Mouse (Mus musculus) gastrocnemius, adult 18-20 months (tissue): ENCODE data around the gene Pgm2. TPM values are rescaled to one million over a fixed set of nuclear protein-coding genes. Genes with fewer than 3 reads are reported as not detected.

Source experiments
- DNase-seq: peaks from one replicate; pipeline ENCODE4 v3.0.0; 2021; ENCODE audit warnings: low spot score
- total RNA-seq, 2 experiments: library from RNA; stranded (reverse); gene quantifications; 2 replicates each; pipeline ENCODE4 v1.2.3; 2021

Pgm2 gene
- total RNA-seq, 2 experiments from 2014 or later, result 1.5 to 2.3 TPM

GRCm38 (mm10) chr5:64140202-64140601 is 47.5 kb downstream of the Pgm2 start:
- DNase-seq, result no peak

DNA sequence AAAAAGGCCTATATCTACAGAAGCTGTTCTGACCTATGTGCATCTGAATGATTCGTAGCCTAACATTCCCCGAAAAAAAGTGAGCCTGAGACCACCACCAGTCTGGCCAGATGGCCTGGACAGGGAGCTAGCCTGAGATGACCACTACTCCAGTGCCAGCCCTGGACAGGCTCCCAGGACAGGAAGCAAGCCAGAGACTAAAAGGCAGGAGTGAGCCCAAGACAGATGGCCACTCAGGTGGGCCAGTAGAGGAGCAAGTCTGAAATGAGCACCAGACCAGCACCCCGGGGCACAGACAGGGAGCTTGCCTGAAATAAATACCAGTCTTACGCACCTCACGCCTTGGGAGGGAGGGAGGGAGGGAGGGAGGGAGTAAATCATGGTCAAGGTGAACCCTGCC is 51.6 kb downstream of the Pgm2 start:
- DNase-seq, result no peak

DNA sequence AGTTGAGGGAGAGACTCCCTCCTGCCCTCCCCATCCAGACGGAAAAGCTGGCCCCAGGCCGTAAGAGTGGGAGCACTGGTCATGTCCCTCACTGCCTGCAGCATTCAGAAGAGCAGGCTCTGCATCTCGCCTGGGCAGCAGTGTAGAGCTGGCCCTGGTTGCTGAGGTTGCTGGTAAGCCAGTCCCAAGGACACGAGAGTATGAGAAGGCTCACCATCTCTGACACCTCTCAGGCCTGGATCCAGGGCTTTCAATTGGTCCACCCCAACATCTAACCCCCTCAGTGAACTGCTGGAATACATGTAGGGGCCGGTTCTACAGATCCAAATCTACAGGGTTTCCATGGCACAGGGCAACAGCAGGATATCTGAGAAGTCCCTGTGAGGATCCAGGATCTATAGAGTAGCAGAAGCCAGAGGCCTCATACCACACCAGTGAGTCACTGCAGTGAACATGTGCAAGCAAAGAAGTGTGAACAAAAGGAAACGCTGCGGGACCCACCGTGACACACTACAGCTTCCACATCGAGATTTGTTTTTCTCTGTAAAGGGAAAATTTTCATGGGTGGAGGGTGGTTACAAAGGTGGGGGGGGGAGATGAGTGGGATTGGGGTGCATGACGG is 53.7 kb downstream of the Pgm2 start:
- no peak for DNase-seq

DNA sequence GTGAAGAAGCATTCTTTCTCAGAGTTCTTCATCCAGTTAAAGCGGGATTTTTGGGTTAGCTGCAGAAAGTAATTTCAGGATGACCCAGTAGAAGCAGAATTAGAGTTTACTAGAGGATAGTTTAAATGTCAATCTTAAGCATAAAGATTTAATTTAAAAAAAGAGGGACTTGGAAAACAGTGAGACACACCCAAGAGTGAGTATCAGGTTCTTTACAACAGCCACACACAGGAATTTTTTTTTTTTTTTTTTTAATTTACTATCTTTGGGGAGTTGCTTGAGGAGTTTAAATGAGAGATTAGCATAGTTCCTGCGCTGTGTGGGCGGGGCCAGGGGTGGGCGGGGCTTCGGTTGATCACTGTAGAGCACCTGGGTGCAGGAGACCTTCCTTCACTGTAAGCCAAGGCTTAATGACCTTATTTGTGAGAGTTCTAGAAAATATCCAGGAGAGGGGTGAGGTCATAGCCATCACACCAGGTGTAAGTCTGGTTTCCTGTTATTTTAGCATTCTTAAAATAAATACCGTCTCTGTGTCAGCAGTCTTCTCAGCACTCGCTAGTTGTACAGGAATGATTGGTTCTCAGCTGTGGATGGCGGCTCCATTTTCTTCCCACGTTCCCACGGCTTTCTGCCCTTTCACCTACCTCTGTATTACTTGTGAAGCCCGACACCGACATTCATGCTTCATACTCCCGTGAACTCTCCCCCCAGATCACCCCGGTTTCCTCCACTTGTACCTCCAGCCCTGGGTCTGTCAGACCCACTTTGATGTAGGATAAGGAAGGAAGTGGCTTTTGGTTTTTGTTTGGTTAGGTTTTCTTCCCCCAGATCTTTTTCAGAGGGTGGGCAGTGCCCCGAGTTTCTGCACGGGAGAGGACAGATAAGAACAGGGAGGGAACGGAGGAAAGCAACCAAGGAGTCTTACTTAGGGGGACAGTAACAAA is 56.7 kb downstream of the Pgm2 start:
- no peak for DNase-seq

GRCm38 (mm10) chr5:64153319-64153718 is 60.6 kb downstream of the Pgm2 start:
- no peak for DNase-seq

DNA sequence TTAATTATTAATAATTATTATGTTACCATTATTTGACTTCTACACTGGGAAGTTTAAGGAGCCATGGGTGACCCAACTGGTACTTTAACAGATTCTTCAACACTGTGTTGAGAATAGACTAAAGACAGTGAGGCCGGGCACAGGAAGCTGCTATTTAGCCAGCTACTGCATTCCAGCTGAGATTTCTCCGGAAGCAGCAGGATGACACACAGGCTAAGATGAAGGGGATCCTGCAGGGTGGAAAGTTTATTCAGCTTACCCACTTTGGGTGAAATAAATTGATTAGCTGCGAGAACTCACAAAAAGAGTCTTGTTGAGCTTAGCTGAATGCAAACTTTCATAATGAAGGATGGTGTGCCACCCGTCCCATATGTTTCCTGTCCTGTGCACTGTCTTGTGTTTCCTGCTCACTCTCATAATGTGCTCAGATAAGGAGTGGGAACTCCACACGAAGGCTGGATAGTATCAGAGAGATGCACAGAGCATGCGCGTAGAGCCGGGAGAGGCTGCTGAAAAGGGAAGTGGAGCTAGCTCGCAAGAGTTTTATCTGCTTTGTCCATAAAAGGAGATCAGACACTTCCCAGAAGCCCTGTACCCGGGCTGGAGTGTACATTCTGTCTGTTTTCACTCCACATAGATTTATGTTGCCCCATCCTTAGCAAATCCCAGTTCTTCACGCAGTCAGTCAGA is 63.3 kb downstream of the Pgm2 start, which contains the start of gene Tbc1d1:
TSS of gene Tbc1d1 (plus strand) at position 445 of the 690 bp plus-strand sequence.
- peak; percentile 39 for DNase-seq

GRCm38 (mm10) chr5:64156579-64156978 is 63.8 kb downstream of the Pgm2 start:
- no peak for DNase-seq

GRCm38 (mm10) chr5:64157926-64158325 is 65.2 kb downstream of the Pgm2 start:
- DNase-seq, result no peak

- DNase-seq, result no peak
Observed at GRCm38 (mm10) chr5:64158501-64158900, 65.8 kb downstream of the Pgm2 start.

DNA sequence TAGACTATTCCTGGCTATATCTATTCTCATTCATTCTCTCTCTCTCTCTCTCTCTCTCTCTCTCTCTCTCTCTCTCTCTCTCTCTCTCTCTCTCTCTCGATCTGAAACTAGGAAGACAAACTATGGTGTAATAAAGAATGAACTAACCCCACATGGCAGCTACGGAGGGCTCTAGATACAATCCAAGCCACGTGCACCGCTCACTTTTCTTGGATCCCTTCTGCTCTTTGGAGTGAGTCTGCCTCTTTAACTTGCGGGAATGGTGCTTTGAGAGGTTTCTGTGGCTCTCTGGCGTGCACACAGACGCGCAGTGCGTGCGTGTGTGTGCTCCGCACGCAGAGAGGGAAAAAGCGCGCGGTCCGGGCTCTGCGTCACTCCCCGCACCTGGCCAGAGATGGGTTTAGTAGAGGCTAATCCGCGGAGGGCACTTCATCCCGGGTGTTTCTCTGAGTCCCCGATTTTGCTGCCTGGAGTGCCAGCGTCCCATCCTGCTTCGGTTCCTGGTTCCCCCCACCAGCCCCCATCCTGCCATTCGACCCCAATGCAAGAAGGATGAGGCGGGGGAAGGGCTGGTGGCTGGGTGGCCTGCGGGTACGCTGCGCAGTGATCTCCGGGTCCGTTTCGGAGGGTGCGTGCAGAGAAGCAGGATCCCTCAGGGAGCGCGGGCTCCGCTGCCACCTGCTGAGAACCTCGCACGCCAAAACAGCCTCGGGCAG is 66.5 kb downstream of the Pgm2 start:
- no peak for DNase-seq

- peak; percentile 79 for DNase-seq
Observed at GRCm38 (mm10) chr5:64159781-64160704, 67.3 kb downstream of the Pgm2 start.

DNA sequence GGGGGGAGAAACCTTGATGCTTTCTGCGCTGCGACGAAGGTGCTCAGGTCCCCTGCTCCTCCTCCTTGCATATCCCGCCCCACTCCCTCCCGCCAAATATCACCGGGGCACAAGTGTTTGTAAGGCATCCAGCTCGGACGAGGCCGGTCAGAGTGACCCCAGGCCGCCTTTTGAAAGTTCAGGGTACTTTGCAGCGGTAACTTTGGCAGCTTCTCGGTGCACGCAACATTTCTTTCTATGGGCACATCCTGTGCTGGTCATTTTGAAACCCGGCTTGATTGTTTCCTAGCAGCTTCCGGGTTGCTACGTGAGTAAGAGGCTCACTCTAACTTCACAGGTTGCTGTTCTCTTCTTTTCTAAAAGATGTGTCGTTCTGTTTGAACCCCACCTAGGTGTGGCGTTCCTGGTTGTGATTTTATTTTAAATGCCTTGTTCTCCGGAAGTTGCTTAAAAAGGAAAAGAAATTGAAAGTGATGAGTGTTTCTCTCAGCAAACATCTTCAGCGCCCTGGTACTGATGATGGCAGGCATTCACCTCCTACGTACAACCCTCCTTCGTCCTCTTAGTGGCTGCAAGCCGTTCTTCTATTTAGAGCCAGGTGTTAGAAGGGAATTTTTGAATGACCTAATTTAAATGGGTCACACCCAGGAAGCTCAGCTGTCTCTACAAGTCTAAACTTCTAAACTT is 68.1 kb downstream of the Pgm2 start:
- DNase-seq, result peak; percentile 29

DNA sequence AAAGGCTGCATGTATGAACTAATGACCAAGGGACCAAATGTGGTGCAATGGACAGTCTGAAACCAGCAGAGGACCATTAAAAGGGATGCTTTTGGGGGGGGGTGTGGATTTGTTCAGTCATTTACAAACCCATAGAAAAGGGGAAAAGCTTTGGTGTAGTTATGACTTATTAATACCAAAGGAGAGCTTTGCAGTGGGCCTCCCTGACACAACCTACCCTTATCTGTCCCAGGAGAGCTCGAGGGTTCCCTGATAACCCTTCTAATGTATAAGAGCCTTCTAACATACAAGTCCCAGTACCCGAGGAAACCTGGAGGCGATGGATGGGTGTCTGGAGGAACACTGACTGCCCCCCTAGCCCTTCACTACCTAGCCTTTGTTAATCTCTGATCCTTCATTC is 69.2 kb downstream of the Pgm2 start:
- DNase-seq, result no peak

DNA sequence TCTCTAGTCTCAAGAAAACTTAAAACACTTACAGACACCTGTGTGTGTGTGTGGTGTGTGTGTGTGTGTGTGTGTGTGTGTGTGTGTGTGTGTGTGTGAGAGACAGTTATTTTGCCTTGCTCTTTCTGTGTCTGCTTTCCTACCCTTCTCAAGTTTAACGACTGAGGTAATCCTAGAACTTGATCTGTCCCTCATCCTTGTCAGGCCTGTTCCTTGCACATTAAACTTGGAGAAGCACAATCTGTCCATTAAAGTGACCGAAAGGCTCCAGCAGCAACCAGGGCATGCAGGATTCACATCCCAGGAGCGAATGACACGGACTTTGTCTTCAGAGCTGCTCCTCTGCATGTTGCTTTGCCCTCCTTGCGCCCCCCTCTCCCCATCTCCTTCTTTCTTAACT is 69.8 kb downstream of the Pgm2 start:
- peak; percentile 56 for DNase-seq

- no peak for DNase-seq
Observed at GRCm38 (mm10) chr5:64164414-64164813, 71.7 kb downstream of the Pgm2 start.

DNA sequence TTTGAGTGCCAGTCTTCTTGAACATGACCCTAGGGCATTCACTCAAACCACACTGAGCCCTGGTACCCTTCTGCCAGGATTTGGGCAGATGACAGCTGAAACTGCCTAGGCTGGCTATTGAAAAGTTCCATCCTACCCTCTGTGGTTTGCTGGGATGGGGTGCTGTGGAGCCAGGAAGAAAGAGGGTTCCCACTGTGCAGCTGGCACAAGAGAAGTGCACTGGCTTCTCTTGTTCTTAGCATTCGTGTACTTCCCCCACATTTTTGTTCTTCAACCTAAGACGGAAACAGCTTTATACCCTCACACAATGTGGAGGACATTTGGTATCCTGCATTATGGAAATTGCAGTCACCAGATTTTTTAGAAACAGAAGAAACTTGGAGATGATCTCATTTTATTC is 73.1 kb downstream of the Pgm2 start:
- DNase-seq, result no peak

- DNase-seq, result peak; percentile 52
Observed at GRCm38 (mm10) chr5:64168990-64169540, 76.3 kb downstream of the Pgm2 start.

DNA sequence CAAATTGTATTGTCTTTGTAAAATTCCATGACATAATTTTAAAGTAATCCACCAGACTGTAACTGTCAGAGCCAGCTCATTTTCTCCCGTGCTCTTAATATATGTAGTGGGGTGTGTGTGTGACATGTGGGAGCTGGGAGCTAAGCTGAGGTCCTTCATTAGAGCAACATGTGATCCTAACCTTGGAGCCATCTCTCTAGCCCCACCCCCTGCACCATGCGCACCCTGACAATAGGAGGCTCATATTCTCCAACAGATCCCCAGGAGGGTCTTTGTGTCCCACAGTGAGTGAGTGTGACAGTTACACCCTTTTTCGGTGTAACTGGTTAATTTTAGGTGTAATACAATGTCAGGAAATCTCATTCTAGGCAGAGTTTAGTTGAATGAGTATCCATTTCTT is 80.1 kb downstream of the Pgm2 start:
- no peak for DNase-seq

- no peak for DNase-seq
Observed at GRCm38 (mm10) chr5:64173302-64173701, 80.6 kb downstream of the Pgm2 start.
